Mouse (Mus musculus) fat pad, adult 2 months (tissue): ENCODE results near the gene AC170998.1.

Source experiments
- DNase-seq: peaks from one replicate; pipeline ENCODE4 v3.0.0-alpha.2; 2011; ENCODE audit warnings: low read depth, low spot score; ENCODE audit errors: extremely low read depth

Gene AC170998.1

GRCm38 (mm10) chr17:28725783-28726182 lies at the start of gene AC170998.1:
AC170998.1 (plus strand) TSS chr17:28726083.
- no peak for DNase-seq

- DNase-seq, result no peak
Observed at GRCm38 (mm10) chr17:28682311-28683084, 43.4 kb upstream of the AC170998.1 start.

DNA sequence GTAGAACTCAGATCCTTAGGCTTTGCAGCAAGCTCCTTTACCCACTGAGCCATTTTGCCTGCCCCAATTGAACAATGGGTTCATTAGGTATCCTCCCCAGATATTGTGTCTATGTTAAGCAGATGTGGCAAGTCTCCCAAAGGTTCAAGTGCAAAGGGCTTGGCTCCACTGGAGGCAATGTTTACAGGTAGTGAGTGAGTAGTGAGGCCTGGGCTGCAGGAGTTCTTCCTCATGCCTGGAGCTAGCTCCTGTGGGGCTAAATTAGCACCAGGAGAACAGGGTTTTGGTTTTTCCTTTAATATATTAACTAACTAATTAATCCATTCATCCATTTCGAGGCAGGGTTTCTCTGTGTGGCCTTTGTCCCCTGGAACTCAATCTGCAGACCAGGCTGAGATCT lies 42.3 kb upstream of the AC170998.1 start:
- no peak for DNase-seq

GRCm38 (mm10) chr17:28684631-28685030 lies 41.3 kb upstream of the AC170998.1 start:
- no peak for DNase-seq

- DNase-seq, result no peak
Observed at GRCm38 (mm10) chr17:28687354-28687753, 38.5 kb upstream of the AC170998.1 start.

DNA sequence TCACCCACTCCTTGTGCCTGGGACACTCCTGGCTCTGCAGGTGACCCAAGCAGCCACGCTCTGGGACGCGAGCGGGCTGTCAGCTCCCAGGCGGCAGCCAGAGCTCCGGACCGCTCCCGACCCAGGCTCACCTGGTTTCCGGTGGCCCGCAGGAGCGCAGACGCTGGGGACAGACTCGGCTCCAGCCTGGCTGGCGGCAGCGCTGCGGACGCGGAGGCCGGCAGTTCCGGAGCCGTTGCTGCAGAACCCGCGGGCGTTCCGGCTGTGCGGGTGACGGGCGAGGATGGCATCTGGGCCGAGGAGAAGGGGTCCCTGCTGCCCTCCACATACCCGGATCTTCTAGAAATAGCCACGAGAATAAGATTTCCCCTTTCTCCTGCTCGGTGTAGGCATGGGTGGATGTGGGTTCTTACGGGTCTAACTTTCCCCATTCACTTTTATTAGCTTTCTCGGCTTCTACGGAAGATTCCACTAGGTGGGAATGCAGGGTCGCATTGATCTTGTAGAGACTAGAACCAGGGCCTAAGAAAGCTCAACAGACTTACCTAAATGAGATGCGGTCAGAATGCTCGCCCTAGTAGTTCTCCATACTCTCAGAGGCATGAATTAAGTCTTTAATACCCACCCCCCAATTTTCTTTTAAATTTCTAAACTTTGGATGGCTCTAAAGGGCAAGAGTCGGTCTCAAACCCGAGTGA lies 36.1 kb upstream of the AC170998.1 start, which contains the start of gene Slc26a8:
Slc26a8 (minus strand) TSS at position 648 of the 698 bp plus-strand sequence.
- DNase-seq, result no peak

DNA sequence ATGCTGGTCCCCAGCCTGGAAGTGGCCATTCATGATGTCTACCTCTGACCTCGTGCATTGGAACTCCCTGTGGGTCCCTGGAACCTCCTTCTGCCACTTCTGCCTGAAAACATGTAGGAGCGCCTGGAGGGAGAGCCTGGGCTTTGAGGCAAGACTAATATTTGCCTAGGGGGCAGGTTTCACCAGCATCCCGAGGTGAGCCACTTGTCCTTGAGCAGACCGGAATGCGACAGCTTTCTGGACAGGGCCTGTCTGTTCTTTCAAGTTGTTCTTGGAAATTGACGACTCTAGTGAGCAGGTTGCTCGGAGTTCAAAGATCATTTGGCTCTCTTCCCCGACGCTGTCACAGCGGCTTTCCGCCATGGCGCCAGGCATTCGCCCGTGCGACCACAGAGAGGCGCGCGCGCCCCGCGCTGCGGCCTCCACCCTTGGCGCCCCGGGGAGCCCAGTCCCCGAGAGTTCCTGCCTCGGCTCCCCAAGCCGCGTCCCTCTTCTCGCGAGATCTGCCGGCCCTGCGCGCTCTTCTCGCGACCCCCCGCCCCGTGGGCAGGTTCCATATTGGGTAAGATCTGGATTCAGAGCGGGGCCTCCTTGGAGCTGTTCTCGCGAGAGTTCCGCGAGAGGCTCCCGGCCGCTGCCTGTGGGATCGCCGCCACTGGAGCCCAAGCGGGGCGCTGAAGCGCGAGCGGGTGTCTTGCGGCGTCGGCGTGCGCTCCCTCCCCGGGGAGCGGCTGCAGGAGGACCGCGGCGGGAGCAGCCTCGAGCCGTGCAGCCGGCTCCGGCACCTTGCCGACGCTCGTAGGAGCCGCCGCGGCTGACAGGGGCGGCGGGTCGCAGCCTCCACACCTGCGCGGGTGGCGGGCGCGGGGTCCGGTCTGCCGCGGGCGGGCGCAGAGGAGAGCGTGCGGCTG lies 34.9 kb upstream of the AC170998.1 start, which contains the start of gene Mapk14:
Mapk14 (plus strand) TSS at position 554 of the 911 bp plus-strand sequence.
- DNase-seq, result no peak

DNA sequence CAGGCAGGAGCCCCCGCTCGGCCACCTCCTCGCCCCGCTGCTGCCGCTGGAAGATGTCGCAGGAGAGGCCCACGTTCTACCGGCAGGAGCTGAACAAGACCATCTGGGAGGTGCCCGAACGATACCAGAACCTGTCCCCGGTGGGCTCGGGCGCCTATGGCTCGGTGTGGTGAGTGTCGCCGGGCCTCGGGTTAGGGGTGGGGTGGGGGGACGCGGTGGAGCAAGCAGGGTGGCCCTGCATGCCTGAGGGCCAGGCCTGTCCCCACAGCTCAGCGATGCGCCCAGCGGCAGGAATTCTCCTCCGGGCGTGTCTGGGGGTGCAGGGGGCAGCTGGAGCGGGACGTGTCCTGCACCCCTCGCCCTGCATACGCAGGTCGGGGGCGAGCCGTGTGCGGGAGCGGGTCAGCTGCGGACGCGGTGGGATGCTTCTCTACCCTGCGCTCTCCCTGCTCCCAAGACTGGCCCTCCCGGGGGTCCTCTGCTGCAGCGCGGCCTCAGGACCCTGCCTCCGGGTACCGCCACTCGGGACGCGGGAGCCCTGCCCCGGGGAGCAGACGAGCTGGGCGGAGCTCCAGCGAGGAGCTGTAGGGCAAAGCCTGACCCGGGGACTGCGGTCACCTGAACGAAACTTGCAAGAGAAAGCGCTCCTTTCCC lies 34.1 kb upstream of the AC170998.1 start:
- DNase-seq, result no peak

- DNase-seq, result no peak
Observed at GRCm38 (mm10) chr17:28692341-28692710, 33.6 kb upstream of the AC170998.1 start.

GRCm38 (mm10) chr17:28693086-28693485 lies 32.8 kb upstream of the AC170998.1 start:
- no peak for DNase-seq

DNA sequence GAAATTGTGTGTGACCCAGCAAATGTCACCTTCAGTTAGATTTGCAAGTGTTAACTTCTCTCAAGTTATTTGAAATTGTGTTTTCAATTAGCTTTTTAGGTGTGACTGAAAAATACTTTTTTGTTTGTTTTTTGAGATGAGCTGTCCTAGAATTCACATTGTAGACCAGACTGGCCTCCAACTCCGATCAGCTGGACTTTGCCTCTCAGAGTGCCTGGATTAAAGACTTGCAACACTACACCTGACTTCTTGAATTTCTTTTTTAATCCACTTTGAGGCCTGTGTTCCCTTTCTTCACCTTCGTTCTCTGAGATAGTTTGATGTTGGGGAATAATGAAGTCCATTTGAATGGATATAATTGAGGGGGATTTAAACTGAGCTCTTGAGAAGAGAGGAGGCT lies 31.8 kb upstream of the AC170998.1 start:
- no peak for DNase-seq

GRCm38 (mm10) chr17:28694832-28695231 lies 31.1 kb upstream of the AC170998.1 start:
- no peak for DNase-seq

GRCm38 (mm10) chr17:28696641-28697040 lies 29.2 kb upstream of the AC170998.1 start:
- no peak for DNase-seq

- no peak for DNase-seq
Observed at GRCm38 (mm10) chr17:28697290-28698195, 28.3 kb upstream of the AC170998.1 start.

DNA sequence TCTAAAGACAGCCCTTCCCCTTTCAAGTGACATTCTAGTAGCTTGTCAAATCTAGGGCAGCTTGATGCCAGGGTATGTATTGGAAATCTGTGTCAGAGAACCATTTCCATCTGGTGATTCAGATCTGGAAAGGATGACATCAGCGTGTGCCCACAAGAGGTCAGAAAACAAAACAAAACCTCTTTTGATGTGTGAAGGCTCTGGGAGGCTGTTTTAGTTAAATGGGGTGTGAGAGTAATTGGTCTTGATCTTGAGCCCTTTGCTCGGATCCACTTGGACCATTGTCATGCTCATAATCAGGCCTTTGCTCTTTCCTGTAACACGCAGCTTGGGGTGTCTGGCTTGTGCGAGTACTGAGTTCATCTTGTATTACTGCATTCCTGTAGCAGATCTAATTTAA lies 27.6 kb upstream of the AC170998.1 start:
- DNase-seq, result no peak

DNA sequence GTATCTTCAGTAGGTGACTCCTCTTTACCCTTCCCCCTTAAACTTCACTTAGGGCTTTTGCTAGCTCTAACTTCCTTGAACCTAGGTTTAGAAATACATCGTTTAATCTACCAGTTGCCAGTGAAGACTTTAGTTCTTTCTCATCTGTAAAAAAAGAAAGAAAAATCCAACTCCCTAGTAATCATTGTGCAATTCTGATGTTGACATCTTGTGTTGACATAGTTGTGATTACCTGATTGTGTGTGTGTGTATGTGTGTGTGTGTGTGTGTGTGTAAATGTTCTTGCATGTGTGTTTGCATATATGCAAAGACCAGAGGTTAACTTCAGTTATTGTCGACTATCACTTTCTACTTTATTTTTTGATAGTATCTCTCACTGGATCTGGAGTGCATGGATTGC lies 27.2 kb upstream of the AC170998.1 start:
- DNase-seq, result no peak

GRCm38 (mm10) chr17:28699789-28700188 lies 26.1 kb upstream of the AC170998.1 start:
- no peak for DNase-seq

DNA sequence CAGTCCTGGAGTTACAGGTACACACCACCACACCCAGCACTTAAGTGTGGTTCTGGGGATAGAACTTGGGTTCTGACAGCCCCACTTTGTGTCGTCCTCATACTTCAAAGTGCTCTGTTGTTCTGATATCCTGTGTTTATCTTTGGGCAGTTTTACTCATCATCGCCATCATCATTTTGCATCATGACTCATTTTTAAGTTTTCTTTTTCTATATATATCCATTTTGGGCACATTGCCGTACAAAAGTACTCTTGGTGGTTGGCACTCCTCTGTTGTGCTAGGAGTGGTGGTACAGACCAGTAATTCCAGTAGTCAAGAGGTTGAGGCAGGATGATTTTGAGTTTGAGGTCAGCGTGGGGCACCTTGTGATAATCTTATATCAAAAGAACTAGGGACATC lies 24.7 kb upstream of the AC170998.1 start:
- no peak for DNase-seq

GRCm38 (mm10) chr17:28701737-28702136 lies 24.1 kb upstream of the AC170998.1 start:
- no peak for DNase-seq

GRCm38 (mm10) chr17:28702646-28703045 lies 23.2 kb upstream of the AC170998.1 start:
- DNase-seq, result no peak
